Mouse (Mus musculus): Measurements from ENCODE around the gene Hc.

The Hc gene

DNA sequence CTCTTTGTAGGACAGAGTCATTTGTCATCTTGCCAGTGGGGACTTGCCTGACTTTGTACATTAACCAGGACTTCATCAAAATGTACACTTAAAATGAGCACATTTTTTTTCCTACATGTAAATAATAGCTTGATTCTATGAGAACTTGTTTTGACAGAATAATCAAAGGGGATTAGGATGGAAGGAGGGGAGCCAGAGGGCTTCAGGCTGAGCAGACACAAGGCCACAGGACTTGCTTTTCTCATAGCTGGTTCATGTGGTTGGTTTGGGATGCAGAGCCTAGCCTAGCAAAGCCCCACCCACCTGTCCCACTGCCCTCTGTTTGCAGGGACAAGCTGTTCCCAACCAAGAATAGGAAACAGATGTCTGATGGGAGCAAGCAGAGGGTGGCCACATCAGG lies 109.8 kb downstream of the Hc start:
- DNase-seq = no peak

DNA sequence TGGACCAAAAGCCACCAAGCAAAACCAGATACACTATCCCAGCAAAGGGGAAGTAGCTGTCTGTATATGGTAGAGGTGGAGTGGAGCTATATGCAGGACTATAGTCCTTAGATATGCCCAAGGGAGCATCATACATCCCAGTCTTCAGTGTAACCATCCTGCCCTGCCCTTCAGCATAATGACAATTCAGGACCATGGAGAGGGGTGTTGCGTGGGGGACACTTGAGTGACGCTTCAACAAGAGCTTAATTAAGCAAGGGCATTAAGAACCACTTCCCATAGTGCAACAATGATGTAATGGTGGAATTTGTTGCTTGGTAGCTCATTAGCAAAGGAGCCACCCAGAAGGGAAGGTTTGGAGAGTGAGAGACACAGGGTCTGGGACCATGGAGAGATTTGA lies 112.6 kb downstream of the Hc start:
- DNase-seq = no peak

DNA sequence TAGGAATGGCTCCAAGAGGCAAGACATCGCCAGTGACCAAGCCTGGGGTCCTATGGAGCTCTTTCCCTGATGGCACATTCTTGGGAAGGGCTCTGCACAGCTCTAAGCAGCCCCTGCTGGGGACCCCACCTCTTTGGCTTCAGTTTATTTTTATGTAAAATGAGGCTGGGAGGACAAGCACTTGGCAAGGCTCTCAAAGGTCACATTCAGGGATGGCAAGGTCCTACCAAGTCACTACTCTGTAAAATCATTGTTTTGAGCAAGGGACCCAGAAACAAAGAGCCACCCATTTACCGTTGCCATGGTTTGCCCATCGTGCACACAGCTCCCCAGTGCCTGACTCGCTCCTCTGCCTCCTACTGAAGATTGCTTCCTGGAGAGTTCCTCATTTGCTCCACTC lies 115.2 kb downstream of the Hc start:
- DNase-seq = no peak

- no peak for DNase-seq
These were observed 115.7 kb downstream of the Hc start for GRCm38 (mm10) chr2:34945580-34945979.

- peak; percentile 93 to 94 for DNase-seq
These were observed 116.5 kb downstream of the Hc start for GRCm38 (mm10) chr2:34944761-34945160.

- no peak for DNase-seq
These were observed 117.6 kb downstream of the Hc start for GRCm38 (mm10) chr2:34943556-34944120.

DNA sequence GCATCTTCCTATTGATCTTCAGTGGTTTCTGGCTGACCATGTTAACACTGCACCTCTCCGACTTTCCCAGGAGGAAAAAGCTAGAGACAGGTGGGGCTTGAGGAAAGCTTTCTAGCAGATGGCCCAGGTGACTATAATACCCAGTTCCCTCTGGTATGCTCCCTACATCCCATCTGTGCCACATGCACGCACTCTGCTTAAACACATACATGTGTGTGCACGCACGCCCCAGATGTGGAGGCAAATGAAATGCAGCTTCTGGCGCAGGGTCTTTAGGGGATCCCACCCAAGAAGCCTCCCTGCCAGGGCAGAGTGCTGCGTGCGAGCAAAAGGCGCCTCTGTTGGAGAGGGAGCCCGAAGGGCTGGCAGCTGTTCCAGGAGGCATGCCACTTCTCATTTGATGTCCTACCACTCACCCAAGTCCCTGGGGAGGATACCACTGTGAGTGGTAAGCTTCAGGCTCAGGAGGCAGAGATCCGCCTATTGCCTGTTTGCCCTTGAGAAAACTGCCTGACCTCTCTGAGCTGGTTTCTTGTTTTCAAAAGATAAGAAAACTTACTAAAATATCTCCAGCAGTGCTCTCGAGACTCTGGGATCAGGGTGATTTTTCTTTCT lies 120.1 kb downstream of the Hc start:
- DNase-seq = peak; percentile 61 to 69

- DNase-seq = no peak
These were observed 121.0 kb downstream of the Hc start for GRCm38 (mm10) chr2:34940246-34940645.

DNA sequence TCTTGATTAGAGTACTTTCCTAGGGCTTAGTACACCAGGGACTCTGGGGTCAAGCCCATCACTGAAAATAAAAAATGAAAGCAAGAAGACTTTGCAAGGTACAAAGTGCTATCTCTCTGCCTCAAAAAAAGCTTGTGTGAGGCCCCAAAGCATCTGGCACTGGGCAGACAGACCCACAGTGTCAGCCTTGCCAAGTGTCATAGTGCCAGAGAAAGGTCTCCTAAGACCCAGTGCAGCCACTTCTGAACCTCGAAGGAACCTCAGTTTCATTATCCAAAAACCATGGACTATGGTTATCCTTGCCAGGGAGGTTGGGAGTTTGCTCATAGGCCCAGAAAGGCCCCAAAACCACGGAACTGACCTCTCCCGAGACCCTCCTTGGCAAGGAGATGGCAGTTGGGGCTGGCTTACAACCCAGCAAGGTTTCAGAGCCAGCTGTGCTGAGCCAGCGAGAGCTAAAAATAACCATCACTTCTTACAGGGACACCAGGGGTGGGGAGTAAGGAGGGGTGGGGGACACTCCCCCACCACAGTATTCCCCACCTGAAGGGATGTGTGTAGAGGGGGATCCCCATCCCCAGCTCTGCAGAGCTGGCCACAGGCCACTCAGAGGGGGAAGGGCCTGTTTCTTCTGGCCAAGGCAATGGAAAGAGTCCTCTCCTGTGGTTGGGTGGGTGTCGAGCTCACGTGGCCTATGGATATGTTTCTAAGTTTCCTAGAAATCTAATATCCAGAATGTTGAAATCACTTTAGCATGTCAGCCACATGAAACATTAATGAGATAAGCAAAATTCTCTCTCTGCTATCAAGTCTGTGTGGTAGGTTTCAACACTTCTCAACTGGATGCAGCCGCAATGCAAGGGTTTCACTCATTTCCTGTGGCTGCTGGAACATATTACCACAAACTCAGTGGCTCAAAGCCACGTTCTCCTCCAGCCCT lies 122.7 kb downstream of the Hc start:
- DNase-seq = no peak

DNA sequence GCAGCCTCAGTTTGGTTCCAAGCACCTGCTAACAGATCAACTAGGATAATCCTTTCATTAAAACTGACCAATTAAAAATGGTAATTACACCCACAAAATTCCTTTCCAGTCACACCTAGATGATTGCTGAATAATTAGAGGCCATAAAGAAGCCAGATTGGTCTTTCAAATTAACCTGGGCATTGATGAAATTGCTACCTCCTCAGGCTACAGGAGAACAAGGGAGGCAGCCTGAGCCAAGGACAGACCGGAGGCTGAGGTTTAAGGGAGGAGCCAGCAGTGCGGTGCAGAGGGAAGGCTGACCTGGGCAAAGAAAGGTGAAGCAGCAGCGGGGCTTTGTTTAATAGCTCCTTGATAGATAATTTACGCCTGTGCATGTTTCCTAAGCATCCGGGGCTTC lies 123.8 kb downstream of the Hc start:
- no peak for DNase-seq

All from B cell, adult 2 months (primary cell).